Mouse (Mus musculus) lung, postnatal 25 days (tissue): ENCODE measurements around the gene Furin.
A peak's percentile ranks its signal among the peaks of the same experiment; 100 is the strongest.

Source experiments
- DNase-seq: peaks from one replicate; pipeline ENCODE4 v3.0.0; 2022; ENCODE audit warnings: low spot score

Gene Furin

DNA sequence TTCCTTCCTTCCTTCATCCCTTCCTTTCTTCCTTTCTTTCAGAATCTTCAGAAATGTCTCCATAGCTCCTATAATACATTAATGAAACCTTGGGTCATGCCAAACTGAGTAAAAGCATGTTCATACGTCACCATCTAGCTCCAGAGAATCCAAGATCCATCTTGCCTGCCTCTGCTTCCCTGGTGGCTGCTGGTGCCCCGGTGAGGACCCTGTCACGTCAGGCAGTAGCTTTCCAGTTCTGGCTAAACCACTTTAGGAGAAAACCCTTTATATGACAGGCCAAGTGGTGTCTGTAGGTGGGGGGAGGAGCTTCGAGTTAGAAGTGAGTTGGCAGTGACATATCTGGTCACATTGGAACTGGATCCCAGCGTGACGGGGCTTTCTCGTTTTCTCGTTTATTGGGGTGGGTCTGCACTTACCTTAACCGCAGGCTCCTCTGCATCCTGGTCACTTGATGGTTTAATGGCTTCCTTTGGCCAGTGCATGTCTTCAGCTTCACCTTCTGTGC is at the start of gene Furin:
TSS of gene Furin (minus strand) at position 249 of the 508 bp plus-strand sequence.
- DNase-seq = no peak

- peak; percentile 38 for DNase-seq
Observed at GRCm38 (mm10) chr7:80454786-80455185, 49.5 kb upstream of the Furin start.

DNA sequence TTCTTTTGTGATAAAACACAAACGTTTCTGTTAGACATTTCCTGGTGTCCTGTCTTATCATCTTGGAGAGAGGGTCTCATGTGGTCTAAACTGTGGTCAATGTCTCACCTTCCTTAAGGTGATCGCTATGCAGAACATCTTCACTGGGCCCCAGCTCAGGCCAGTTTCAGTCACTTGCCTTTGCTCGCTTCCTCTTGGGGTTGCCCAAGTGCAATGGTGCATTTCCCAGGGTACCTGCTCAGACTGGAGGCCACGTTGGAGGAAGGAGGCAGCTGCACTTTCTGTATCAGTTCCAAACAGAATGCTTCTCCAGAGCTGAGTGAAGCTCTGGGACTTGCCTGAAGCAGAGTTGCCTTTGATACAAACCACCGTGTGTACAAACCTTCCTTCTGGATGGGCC is 48.8 kb upstream of the Furin start:
- no peak for DNase-seq

- DNase-seq = no peak
Observed at GRCm38 (mm10) chr7:80453121-80453520, 47.9 kb upstream of the Furin start.

GRCm38 (mm10) chr7:80452241-80452640 is 47.0 kb upstream of the Furin start:
- no peak for DNase-seq

DNA sequence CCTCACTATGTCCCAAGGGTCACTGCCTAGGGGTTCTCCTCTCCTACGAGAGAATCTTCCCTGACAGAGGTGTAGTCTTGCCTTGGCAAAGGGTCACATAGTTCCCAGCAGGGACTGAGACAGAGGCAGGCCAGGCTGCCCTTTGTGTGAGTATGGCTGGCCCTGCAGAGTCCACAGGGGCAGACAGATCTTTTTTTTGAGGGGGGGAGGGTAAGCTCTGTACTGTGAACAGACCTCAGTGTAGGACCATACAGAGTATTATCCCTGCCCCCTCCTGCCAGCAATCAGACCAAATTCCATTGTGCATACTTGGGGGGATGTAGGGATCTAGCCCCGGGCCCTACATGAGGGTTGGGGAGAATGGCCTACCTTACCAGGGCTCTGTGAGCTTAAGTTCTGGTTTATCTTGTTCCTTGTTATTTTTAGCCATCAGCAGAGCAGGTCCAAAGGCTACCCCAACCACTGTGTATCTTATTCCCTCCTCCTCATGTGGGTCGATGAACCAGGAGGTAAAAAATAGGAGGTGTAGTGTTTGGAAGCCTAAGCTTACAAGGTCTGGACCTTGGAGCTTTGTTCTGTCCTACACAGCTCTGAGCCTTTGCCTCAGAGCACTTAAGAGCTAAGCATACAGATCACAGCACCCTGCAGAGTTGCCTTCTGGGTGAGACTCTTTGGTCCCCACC is 46.5 kb upstream of the Furin start:
- no peak for DNase-seq

- DNase-seq = no peak
Observed at GRCm38 (mm10) chr7:80450354-80450753, 45.1 kb upstream of the Furin start.

DNA sequence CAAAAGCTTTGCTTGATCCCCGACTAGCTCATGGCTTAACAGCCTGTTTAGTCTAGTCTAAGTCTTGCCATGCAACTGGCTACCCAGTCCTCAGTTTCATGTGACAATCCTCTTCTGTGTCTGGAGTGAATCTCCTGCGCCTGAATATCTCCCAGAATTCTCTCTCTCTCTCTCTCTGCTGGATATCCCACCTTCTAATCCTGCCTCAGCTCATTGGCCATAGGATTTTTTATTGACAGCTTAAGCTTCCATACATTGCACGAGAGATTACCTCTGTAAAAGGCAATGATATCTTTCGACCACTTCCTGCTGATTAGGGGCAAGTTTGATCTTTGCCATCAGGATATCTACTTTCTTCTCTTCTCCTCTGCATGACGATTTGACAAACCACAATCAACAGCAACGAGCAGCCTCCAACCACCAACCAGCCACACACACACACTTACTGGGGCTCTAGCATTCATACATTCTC is 44.4 kb upstream of the Furin start:
- no peak for DNase-seq

GRCm38 (mm10) chr7:80447336-80447735 is 42.1 kb upstream of the Furin start:
- DNase-seq = no peak

GRCm38 (mm10) chr7:80446221-80446878 is 41.1 kb upstream of the Furin start:
- no peak for DNase-seq

DNA sequence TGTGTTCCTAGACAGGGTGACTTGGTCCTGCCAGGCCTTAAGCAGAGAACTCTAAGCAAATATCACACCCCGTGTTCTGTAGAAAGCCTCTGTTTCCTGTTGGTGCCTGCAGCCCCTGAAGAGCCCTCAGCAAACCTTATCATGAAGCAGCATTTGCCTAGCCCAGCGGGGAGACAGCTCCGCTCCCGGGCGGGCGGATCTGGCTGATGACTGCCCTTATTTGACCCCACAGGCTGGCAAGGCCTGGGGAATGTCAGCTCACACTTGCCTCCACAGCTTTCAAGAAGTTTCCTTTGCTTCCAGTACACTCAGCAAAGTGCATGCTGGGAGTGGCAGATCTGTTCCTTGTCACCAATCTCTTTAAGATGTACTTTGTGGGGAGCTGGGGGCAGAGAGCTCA is 40.3 kb upstream of the Furin start:
- peak; percentile 82 for DNase-seq

DNA sequence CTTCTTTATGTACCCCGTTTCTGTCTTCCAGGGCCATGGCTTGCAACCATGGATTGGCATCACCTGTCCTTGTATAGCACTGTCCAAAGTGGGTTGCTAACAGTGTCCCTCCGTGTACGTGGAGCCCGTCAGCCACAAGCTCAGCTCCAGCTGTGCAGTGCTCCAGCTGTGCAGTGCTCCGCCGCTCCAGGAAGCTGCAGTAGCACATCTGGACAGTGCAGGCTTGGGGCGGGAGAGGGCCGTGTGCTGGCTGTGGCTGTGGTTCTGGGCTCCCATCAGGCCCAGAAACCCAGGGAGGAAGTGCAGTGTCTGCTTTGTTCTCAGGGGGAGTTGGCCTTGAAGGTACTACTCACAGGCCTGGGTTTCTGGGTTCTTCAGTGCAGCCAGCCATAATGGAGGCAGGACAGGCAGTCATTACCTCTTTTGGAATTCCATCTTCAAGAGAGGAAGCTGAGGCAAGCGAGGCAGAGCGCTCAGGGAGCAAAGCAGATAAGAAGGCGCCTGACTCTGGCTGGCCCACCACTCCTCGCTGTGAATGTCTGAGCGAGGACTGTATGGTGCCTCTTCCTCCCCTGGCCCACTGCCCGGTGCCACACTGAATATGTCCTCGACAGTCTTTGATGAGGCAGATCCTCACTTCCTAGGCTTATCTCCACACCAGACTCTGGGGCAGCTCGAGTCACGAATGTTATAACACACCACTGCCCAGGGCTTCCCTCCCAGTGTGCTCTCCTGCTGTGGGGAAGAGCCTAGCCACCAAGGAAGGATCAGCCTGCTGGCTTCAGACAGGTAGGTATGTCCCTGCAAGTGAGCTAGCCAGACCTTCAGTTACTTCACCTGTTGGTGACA is 39.4 kb upstream of the Furin start:
- DNase-seq = no peak

DNA sequence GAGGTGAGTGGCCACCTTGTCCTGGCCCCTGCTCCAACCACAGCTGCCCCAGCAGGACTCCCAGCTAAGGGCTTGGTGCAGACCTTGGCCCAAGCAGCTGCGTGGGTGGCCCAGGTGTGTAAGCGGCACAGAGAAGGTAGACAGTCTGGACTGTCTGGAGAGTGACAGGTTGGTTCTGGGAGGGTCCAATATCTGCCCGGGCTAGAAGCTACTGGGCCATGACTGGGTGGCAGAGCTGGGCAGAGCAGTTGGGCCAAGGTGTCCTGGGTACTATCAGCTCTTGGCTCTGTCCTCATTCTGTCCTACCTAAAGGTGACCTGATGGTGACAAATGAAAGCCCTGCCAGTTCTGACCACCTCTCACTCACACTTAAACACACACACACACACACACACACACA is 37.9 kb upstream of the Furin start:
- DNase-seq = no peak

GRCm38 (mm10) chr7:80441986-80442904 is 37.0 kb upstream of the Furin start:
- no peak for DNase-seq

DNA sequence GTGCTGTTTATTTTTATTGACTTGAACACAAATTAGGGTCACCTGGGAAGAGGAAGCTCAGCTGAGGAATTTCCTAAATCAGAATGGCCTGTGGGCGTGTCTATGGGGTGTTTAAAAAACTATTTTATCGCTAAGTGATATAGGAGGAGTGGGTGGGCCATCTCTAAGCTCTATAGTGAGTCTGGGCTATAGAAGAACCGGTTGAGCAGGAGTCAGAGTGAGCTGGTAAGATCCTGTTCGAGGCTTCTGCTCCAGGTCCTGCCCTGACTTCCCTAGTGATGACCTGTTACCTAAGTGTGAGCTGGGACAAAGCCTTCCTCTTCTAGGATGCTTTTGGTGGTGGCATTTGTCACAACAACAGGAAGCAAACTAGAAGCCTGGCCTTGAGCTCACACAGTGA is 35.4 kb upstream of the Furin start:
- no peak for DNase-seq

DNA sequence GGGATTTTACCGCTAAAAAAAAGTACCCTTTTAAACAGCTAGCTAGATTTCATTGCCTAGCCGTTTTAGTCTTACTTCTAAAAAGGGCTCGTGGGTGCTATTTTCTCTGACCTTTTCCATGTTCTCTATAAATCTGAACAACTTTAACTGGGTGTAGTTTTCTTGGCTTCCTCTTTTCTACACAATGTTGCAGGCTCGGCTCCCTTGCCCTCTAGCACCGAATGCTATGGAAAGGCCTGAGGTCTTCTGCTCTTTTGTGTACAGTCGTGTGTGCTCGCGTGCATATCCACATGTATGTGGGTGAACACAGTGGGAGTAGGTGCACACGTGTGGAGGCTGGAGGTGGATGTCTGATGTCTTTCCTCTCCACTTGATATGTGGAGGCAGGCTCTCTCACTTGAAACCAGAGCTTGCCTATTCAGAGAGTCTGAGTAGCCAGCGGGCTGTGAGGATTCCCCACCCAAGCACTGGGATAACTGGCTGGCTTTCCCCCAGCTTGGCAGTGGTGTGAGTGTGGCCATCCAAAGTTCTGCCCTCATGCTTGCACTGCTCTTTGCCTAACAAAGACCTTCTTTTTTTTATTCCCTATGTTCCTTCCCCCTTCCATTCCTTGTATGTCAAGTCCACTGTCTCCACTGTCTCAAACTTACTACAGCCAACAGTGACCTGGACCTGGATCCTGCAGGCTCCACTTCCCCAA is 34.7 kb upstream of the Furin start:
- no peak for DNase-seq

DNA sequence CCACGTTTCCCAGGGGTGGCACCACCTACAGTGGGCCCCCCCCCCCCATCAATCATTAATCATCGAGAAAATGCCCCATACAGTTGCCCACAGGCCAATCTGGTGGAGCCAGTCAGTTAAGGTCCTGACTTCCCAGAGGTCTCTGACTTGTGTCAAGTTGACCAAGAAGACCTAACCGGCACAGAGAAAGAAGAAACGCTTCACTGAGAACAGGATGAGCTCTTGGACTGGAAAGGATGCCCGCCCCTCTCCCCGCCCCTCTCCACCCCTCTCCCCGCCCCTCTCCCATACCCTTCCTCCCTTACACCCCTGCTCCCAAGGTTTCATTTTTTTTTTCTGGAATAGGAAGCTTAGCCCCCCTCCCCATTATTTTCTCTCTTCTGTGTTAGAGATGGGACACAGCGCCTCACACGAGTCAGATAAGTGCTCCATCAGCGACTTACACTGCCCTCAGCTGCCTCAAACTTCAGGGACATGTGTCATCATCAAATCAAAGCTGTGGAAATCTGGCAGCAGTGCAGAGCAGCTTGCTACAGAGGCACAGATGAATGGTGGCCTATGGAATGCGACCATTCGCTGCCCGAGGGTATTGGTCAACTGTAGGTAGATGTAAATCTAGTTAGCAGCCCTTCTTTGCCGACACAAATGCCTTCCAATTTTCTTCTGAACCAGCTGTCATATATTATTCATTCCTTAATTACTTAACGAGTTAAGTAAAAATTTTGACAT is 34.0 kb upstream of the Furin start:
- no peak for DNase-seq

DNA sequence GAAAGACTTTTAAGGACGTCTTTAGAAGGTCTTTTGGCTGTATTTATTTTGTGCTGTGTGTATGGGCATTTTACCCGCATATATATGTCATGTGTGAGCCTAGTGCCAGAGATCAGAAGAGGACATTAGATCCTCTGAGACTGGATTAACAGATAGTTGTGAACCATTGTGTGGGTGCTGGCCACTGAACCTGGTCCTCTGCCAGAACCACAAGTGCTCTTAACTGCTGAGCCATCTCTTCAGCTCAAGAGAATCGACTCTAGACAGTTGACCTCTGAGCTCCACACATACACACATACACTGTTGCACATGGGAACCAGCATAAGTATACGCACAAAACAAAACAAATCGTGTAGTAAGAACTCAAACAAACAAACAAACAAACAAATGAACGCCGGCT is 31.3 kb upstream of the Furin start:
- DNase-seq = no peak

- no peak for DNase-seq
Observed at GRCm38 (mm10) chr7:80435594-80435993, 30.4 kb upstream of the Furin start.

GRCm38 (mm10) chr7:80429661-80430060 is 24.4 kb upstream of the Furin start:
- no peak for DNase-seq
